Mouse (Mus musculus) liver, embryonic 14.5 days (tissue): ENCODE results near the gene Grasp. TPM values are rescaled to one million over a fixed set of nuclear protein-coding genes. Genes with fewer than 3 reads are reported as not detected.

Source experiments
- ATAC-seq: fragments of 200-750 bp; cut with Nextera tagmentation; 2 replicates; pipeline ENCODE4 v1.8.0; 2017; ENCODE audit warnings: moderate number of reproducible peaks, mild to moderate bottlenecking, moderate library complexity; ENCODE audit not compliant: insufficient read depth
- DNase-seq, 3 experiments: peaks; one replicate each; pipeline ENCODE4 v3.0.0-alpha.2; 2012 to 2013; ENCODE audit warnings: low read depth in 3 of 3, low spot score in 3 of 3
- H3K27ac ChIP-seq: fragments of 300-500 bp; sonication (generic); 2 replicates; pipeline ENCODE4 v1.5.1; 2014; ENCODE audit warnings: moderate library complexity, mild to moderate bottlenecking, control low read depth, inconsistent platforms
- H3K27me3 ChIP-seq: fragments of 300-500 bp; sonication (generic); 2 replicates; pipeline ENCODE4 v1.6.1; 2014; ENCODE audit warnings: mild to moderate bottlenecking, low read length, moderate library complexity; ENCODE audit not compliant: control insufficient read depth, insufficient read depth
- H3K36me3 ChIP-seq: fragments of 300-500 bp; sonication (generic); replicated peaks from 2 replicates; pipeline ENCODE4 v1.6.1; 2014; ENCODE audit warnings: low read depth; ENCODE audit not compliant: control insufficient read depth, insufficient read depth
- H3K4me1 ChIP-seq, 2 experiments: fragments of 200-500 bp in 1 of 2; fragments of 300-500 bp in 1 of 2; sonication (generic) in 1 of 2; replicated peaks; 2 replicates each; pipeline ENCODE4 v1.6.1; 2012 to 2014; ENCODE audit warnings: antibody characterized with exemption in 1 of 2, inconsistent platforms in 1 of 2, low read length in 1 of 2; ENCODE audit not compliant: control insufficient read depth in 2 of 2, insufficient read depth in 2 of 2
- H3K4me2 ChIP-seq: fragments of 300-500 bp; sonication (generic); 2 replicates; pipeline ENCODE4 v1.6.1; 2014; ENCODE audit warnings: low read depth, mild to moderate bottlenecking, control low read depth, moderate library complexity
- H3K4me3 ChIP-seq, 2 experiments: fragments of 200-500 bp in 1 of 2; fragments of 300-500 bp in 1 of 2; sonication (generic) in 1 of 2; 2 replicates each; pipeline ENCODE4 v1.5.1; 2012 to 2014; ENCODE audit warnings: low read depth in 2 of 2, low read length in 2 of 2, mild to moderate bottlenecking in 2 of 2, control low read depth in 1 of 2, inconsistent platforms in 1 of 2, moderate library complexity in 1 of 2; ENCODE audit not compliant: insufficient read depth in 1 of 2
- H3K9ac ChIP-seq: fragments of 300-500 bp; sonication (generic); replicated peaks from 2 replicates; pipeline ENCODE4 v1.6.1; 2014; ENCODE audit warnings: mild to moderate bottlenecking, control low read depth, moderate library complexity
- H3K9me3 ChIP-seq: fragments of 300-500 bp; sonication (generic); 2 replicates; pipeline ENCODE4 v1.6.1; 2016; ENCODE audit warnings: low read length, mixed read lengths; ENCODE audit not compliant: control insufficient read depth
- CTCF ChIP-seq: IDR thresholded peaks from 2 replicates; pipeline ENCODE4 v1.5.1; 2016; ENCODE audit warnings: antibody characterized with exemption, low read depth, control low read depth
- EP300 ChIP-seq: IDR thresholded peaks from 2 replicates; pipeline ENCODE4 v1.6.1; 2016; ENCODE audit warnings: antibody characterized with exemption, low read depth
- WGBS: fragments of 180-500 bp; shearing (Covaris S2); extraction: QIAGEN DNeasy Blood & Tissue Kit; methylation state at CpG from one replicate; pipeline ENCODE4 v1.1.7; 2014; ENCODE audit not compliant: insufficient replicate concordance; 5-methylcytosine and 5-hydroxymethylcytosine counted together
- polyA plus RNA-seq, 2 experiments: library from polyadenylated mRNA; depleted of rRNA in 1 of 2; stranded (reverse) in 1 of 2; unstranded in 1 of 2; fragments of >200 nt; fragmentation: Nextera tagmentation in 1 of 2; extraction: Ambion mirVana in 1 of 2; gene quantifications; 2 replicates each; pipeline versions ENCODE4 v1.2.1 to v1.2.3; 2012 to 2014

The Grasp gene
- polyA plus RNA-seq, 2 experiments: 0.27 to 0.73 TPM

DNA sequence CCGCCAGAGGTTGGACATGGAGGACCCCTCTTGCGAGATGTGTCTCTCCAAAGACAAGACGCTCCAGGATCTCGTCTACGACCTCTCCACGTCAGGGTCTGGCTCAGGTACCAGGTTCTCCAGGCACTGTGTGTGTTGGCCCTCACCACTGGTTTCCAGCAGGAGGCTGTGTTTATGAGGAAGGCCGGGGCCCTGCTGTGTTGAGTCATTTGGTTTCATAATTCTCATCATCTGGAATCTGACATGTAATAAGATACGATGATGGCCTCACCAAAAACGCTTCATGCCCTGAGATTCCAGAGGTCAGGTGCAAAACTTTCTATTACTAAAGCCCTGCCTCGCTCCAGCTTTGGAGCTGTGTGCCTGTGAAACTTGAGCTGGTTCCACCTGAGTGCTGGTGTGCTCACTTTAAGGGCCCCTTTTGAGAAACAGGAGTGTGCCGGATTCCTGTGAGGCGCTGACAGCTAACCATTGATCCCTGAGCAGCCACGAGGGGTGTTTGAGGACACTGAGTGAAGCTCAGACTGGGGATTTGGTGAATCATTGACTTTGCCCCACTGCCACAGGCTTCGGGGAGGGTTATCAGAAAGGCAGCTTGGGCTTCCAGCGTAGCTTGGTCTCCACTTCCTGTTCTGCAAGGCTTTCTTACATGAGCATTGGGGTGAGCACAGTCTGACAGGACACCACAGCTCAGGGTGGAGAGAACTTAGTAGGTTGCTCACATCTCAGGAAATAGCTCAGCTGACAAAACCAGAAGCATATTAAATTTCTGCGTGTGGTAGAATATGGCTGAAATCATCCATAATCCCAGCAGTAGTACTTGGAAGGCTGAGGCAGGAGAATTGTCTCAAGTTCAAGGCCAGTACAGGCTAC, 28.8 kb upstream of the Grasp start:
- 64% methylated on average over 16 of the region's 16 CpGs for WGBS
- Histone ChIP-seq H3K27ac (no peak overlapping the region), H3K36me3 (no peaks in the 10 kb centered on the region), H3K4me2 (no peak overlapping the region), H3K4me3 (no peak overlapping the region), H3K9ac (no peak overlapping the region), H3K27me3 (no peaks in the 10 kb centered on the region), H3K4me1 (peaks cover 3 to 29% of the 10 kb centered on the region in 2 experiments; a peak in 2 of 4 replicates), H3K9me3 (no peaks in the 10 kb centered on the region)
- TF ChIP-seq CTCF (no peak), EP300 (no peak)
- DNase-seq: no peak
- ATAC-seq: 0 out of 2 replicates have a peak, but pooled peaks have one; percentile 34

DNA sequence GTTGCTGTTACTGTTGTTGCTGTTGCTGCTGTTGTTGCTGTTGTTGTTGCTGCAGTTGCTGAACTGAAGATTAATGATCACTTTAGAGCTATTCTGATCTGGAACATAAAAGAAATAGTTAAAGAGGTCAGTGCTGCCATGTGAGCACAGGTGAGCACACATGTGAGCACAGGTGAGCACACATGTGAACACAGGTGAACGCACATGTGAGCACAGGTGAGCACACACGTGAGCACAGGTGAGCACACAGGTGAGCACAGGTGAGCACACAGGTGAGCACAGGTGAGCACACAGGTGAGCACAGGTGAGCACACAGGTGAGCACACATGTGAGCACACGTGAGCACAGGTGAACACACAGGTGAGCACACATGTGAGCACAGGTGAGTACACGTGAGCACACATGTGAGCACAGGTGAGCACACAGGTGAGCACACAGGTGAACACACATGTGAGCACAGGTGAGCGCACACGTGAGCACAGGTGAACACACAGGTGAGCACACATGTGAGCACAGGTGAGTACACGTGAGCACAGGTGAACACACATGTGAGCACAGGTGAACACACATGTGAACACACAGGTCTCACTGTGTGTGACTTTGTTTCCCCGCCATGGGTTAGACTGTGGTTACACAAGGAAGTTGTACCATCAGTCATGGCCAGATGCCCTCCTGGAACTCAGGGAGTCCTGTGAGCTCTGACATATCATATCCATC, 27.8 kb upstream of the Grasp start:
- no peak overlapping the region for H3K4me2 ChIP-seq
- no peaks in the 10 kb centered on the region for H3K27me3 ChIP-seq
- no peak overlapping the region for H3K27ac ChIP-seq
- no peak overlapping the region for H3K9ac ChIP-seq
- no peaks in the 10 kb centered on the region; the same call in 1 of the 2 replicates for H3K36me3 ChIP-seq
- H3K4me3 ChIP-seq: no peak overlapping the region
- no peaks in the 10 kb centered on the region for H3K9me3 ChIP-seq
- TF ChIP-seq CTCF (no peak), EP300 (no peak)
- ATAC-seq: no peak
- DNase-seq: no peak
- H3K4me1 ChIP-seq: peaks cover under 1 to 21% of the 10 kb centered on the region in 2 experiments; a peak in 2 of 4 replicates
- 73% methylated on average over 8 of the region's 8 CpGs for WGBS

DNA sequence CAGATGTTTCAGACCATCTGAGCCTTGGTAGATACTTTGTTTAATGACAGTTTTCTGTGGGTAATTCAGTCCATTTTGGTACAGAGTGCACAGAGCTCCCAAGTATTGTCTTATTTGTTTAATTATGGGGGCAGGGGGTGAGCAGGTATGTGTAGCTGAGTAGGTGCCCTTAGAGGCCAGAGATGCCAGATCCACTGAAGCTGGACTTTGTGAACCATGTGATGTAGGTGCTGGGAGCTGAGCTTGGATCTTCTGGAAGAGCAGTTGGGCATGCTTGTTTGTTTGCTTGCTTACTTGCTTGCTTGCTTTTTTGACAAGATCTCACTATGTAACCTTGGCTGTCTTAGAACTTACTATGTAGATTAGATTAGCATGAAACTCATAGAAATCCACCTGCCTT, 27.0 kb upstream of the Grasp start:
- Histone ChIP-seq H3K9me3 (no peaks in the 10 kb centered on the region), H3K36me3 (no peaks in the 10 kb centered on the region; the same call in 1 of the 2 replicates), H3K9ac (no peak overlapping the region), H3K4me2 (no peak overlapping the region), H3K4me3 (no peak overlapping the region), H3K27ac (no peak overlapping the region), H3K4me1 (peaks cover 0 to 15% of the 10 kb centered on the region in 2 experiments; a peak in 2 of 4 replicates), H3K27me3 (no peaks in the 10 kb centered on the region)
- no peak for TF ChIP-seq CTCF
- TF ChIP-seq EP300: no peak
- ATAC-seq (no peak), DNase-seq (no peak)

DNA sequence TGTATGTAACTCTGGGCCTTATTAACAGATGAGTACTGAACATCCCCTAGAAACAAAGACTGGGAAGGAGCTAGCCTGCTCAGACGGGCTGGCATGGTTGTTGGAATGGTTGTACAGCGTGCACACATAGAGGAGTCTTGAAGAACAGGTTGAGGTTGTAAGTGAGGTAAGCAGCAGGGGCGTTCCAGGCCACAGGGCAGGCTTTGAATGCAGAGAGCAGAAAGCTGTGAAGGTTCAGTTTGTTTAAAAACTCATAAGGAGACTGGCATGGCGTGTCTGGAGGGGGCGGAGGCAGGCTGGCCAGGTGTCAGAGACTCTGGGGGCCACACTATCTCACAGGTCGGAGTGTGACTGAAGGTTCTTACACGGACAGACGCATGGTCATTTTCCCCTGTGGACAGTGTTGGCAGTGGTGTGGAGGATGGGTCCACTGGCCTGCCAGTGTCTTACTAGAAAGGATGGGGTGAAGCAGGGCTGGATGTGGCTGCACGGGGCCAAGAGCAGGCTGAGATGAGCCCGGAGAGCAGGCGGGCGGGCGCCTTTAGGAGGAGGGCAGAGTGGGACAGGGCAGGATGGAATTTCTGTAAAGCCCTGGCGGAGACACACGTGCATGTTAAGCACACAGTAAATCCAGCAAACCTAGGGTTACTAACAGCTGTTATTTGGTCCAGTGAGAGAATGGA, 26.4 kb upstream of the Grasp start:
- H3K9me3 ChIP-seq: no peaks in the 10 kb centered on the region
- H3K27me3 ChIP-seq: no peaks in the 10 kb centered on the region
- no peaks in the 10 kb centered on the region; the same call in 1 of the 2 replicates for H3K36me3 ChIP-seq
- no peak overlapping the region for H3K4me3 ChIP-seq
- no peak for ATAC-seq
- no peak for TF ChIP-seq CTCF
- TF ChIP-seq EP300: no peak
- no peak overlapping the region for H3K4me2 ChIP-seq
- WGBS: 77% methylated on average over 15 of the region's 15 CpGs
- no peak for DNase-seq
- H3K9ac ChIP-seq: no peak overlapping the region
- peaks cover 0 to 15% of the 10 kb centered on the region in 2 experiments; a peak in 2 of 4 replicates for H3K4me1 ChIP-seq
- no peak overlapping the region for H3K27ac ChIP-seq
